In genomic region chr2:172346034-172346929, GRCm38 (mm10) we compare ENCODE assay signal across 8 mouse cellular contexts. TPM values are rescaled to one million over a fixed set of nuclear protein-coding genes. Genes with fewer than 3 reads are reported as not detected.
DNase-seq lines count a peak whose midpoint lies in the region; ATAC-seq and TF ChIP-seq lines count a peak whose summit lies in the region.

No protein-coding gene starts in this region.

- peak overlapping the region; percentile 64 to 70 for H3K4me3 ChIP-seq in MEL (ENCODE audit: control insufficient read depth in 1 of 2, insufficient read depth in 1 of 2, low read depth in 2 of 2, low read length in 2 of 2)
- H3K4me3 ChIP-seq in heart, embryonic 10.5 days, result peak overlapping the region; percentile 84
- peak overlapping the region; percentile 86 for H3K4me3 ChIP-seq in lung, embryonic 16.5 days (ENCODE audit: low read length)

- TF ChIP-seq POLR2A in MEL (IDR thresholded peaks at IDR 0.05; ENCODE audit: control insufficient read depth in 1 of 2, insufficient read depth in 1 of 2, low read depth in 1 of 2, low read length in 2 of 2, poor library complexity in 1 of 2), result no peak

- no peaks in the 10 kb centered on the region; the same call in 1 of the 2 replicates for H3K79me2 ChIP-seq in MEL (ENCODE audit: control insufficient read depth, insufficient read depth, low read length, poor library complexity)

- peaks cover 10 to 31% of the 10 kb centered on the region in 2 experiments for H3K4me1 ChIP-seq in MEL (ENCODE audit: control insufficient read depth in 1 of 2, insufficient read depth in 2 of 2, low read length in 2 of 2)
- H3K4me1 ChIP-seq in heart, embryonic 10.5 days, result peaks cover 52% of the 10 kb centered on the region
- H3K4me1 ChIP-seq in lung, embryonic 16.5 days (replicated peaks; ENCODE audit: control insufficient read depth, insufficient read depth, low read length), result peaks cover 37% of the 10 kb centered on the region

- no peaks in the 10 kb centered on the region for H3K27me3 ChIP-seq in MEL (ENCODE audit: control insufficient read depth in 1 of 2, insufficient read depth in 2 of 2, low read length in 2 of 2)
- H3K27me3 ChIP-seq in heart, embryonic 10.5 days (ENCODE audit: insufficient read depth, poor library complexity, severe bottlenecking), result no peaks in the 10 kb centered on the region
- H3K27me3 ChIP-seq in lung, embryonic 16.5 days (ENCODE audit: control insufficient read depth, insufficient read depth, low read depth, low read length), result no peaks in the 10 kb centered on the region

- WGBS in heart, embryonic 10.5 days, result 7% methylated on average over 31 of the region's 31 CpGs
- WGBS in lung, embryonic 16.5 days, result 6% methylated on average over 31 of the region's 31 CpGs

- no peak for TF ChIP-seq EP300 in MEL (IDR thresholded peaks at IDR 0.05; ENCODE audit: low read depth in 1 of 2, low read length in 2 of 2)

- H3K27ac ChIP-seq in MEL (ENCODE audit: control insufficient read depth, low read depth, low read length), result peak overlapping the region; percentile 9; the same call in 1 of the 2 replicates
- peak overlapping the region; percentile 86 for H3K27ac ChIP-seq in heart, embryonic 10.5 days
- peak overlapping the region; percentile 81 for H3K27ac ChIP-seq in lung, embryonic 16.5 days (ENCODE audit: low read length)

- peak overlapping the region; percentile 69 for H3K9ac ChIP-seq in MEL (ENCODE audit: control insufficient read depth, low read depth, low read length, poor library complexity, severe bottlenecking)
- H3K9ac ChIP-seq in lung, embryonic 16.5 days (ENCODE audit: low read length), result peak overlapping the region; percentile 85

- TF ChIP-seq RAD21 in MEL (IDR thresholded peaks at IDR 0.05; ENCODE audit: low read depth, low read length), result no peak; the same call in 1 of the 2 replicates

- peaks cover 0 to 24% of the 10 kb centered on the region in 2 experiments; a peak in 2 of 4 replicates for H3K36me3 ChIP-seq in MEL (ENCODE audit: control insufficient read depth in 1 of 2, insufficient read depth in 2 of 2, low read length in 2 of 2)
- H3K36me3 ChIP-seq in heart, embryonic 10.5 days, result no peaks in the 10 kb centered on the region
- no peaks in the 10 kb centered on the region for H3K36me3 ChIP-seq in lung, embryonic 16.5 days (ENCODE audit: control insufficient read depth, insufficient read depth, low read length)

- TF ChIP-seq CTCF in MEL (IDR thresholded peaks at IDR 0.05 in 2 of 3, conservative IDR thresholded peaks at IDR 0.05 in 1 of 3; ENCODE audit: control insufficient read depth in 1 of 3, insufficient read depth in 1 of 3, low read depth in 2 of 3, low read length in 3 of 3, poor library complexity in 1 of 3, severe bottlenecking in 1 of 3), result no peak

- H3K4me2 ChIP-seq in lung, embryonic 16.5 days (ENCODE audit: low read depth, low read length), result peak overlapping the region; percentile 98

- H3K9me3 ChIP-seq in MEL (replicated peaks; ENCODE audit: insufficient read depth, low read length), result no peaks in the 10 kb centered on the region
- 0 out of 2 replicates have a peak, but pooled peaks cover 3% of the 10 kb centered on the region for H3K9me3 ChIP-seq in heart, embryonic 10.5 days
- H3K9me3 ChIP-seq in lung, embryonic 16.5 days (ENCODE audit: control insufficient read depth, low read length), result no peaks in the 10 kb centered on the region

- 0 out of 2 replicates have a peak, but pooled peaks have one; percentile 5 for ATAC-seq in lung, embryonic 16.5 days (ENCODE audit: low read depth)

- peak; percentile 40 for DNase-seq in 3T3-L1 (ENCODE audit: low read depth, low spot score)
- DNase-seq in MEL (ENCODE audit: low read depth, low spot score), result peak; percentile 68
- peak; percentile 66 for DNase-seq in cerebellum, postnatal 10 days
- no peak for DNase-seq in heart, embryonic 10.5 days (ENCODE audit: low spot score)
- peak; percentile 51 for DNase-seq in kidney, adult 9 months
- peak; percentile 18 for DNase-seq in right cerebral cortex, adult 18-20 months
- no peak for DNase-seq in layer of hippocampus, postnatal 25 days (ENCODE audit: extremely low spot score in 1 of 2, low spot score in 1 of 2)

TF ChIP-seq in MEL, 35 proteins besides CTCF, POLR2A, EP300 and RAD21:
- TF ChIP-seq ZNF384 (IDR thresholded peaks at IDR 0.05; ENCODE audit: low read depth, low read length) (peak; percentile 92), POLR2AphosphoS5 (IDR thresholded peaks at IDR 0.05; ENCODE audit: borderline replicate concordance, low read depth, low read length) (no peak)

RNA-seq across cellular contexts. Expression of gene Fam210b, which starts 0.9 kb away (rescaled TPM):
- total RNA-seq in MEL (2012; rRNA removed), result 2.7 and 3.5 TPM in 2 replicates
- polyA plus RNA-seq in MEL (2012; ENCODE audit: insufficient read depth in 1 of 2, insufficient read length in 2 of 2, low read depth in 1 of 2, low replicate concordance in 2 of 2, missing spikeins in 1 of 2), result 10 to 100 TPM in 1 of 2 experiments, not detected in 1; 11.4 TPM
- polyA plus RNA-seq in heart, embryonic 10.5 days (2016; fragmentation: Nextera tagmentation; extraction: Ambion mirVana), result 23.3 and 24.9 TPM in 2 replicates
- 38.8 and 40.8 TPM in 2 replicates for polyA plus RNA-seq in lung, embryonic 16.5 days (2015; fragmentation: Nextera tagmentation; extraction: Ambion mirVana)
- total RNA-seq in layer of hippocampus, postnatal 25 days (2021), result 10 to 100 TPM; 25.9 to 27.7 TPM

RNA-seq across cellular contexts. Expression of gene Aurka, which starts 24.1 kb away (rescaled TPM):
- total RNA-seq in MEL (2012; rRNA removed), result 110 and 127 TPM in 2 replicates
- 100 to 1,000 TPM; 150 to 236 TPM for polyA plus RNA-seq in MEL (2012; ENCODE audit: insufficient read depth in 1 of 2, insufficient read length in 2 of 2, low read depth in 1 of 2, low replicate concordance in 2 of 2, missing spikeins in 1 of 2)
- 138 and 163 TPM in 2 replicates for polyA plus RNA-seq in heart, embryonic 10.5 days (2016; fragmentation: Nextera tagmentation; extraction: Ambion mirVana)
- 124 and 131 TPM in 2 replicates for polyA plus RNA-seq in lung, embryonic 16.5 days (2015; fragmentation: Nextera tagmentation; extraction: Ambion mirVana)
- total RNA-seq in layer of hippocampus, postnatal 25 days (2021), result 1 to 10 TPM; 1.9 to 2.2 TPM

RNA-seq across cellular contexts. Expression of gene Cstf1, which starts 24.2 kb away (rescaled TPM):
- 63.3 and 77.4 TPM in 2 replicates for total RNA-seq in MEL (2012; rRNA removed)
- 100 to 1,000 TPM in 1 of 2 experiments, 10 to 100 TPM in 1; 66.9 to 105 TPM for polyA plus RNA-seq in MEL (2012; ENCODE audit: insufficient read depth in 1 of 2, insufficient read length in 2 of 2, low read depth in 1 of 2, low replicate concordance in 2 of 2, missing spikeins in 1 of 2)
- polyA plus RNA-seq in heart, embryonic 10.5 days (2016; fragmentation: Nextera tagmentation; extraction: Ambion mirVana), result 44.1 and 48.3 TPM in 2 replicates
- 34.7 and 37.5 TPM in 2 replicates for polyA plus RNA-seq in lung, embryonic 16.5 days (2015; fragmentation: Nextera tagmentation; extraction: Ambion mirVana)
- 10 to 100 TPM; 22.8 to 25.9 TPM for total RNA-seq in layer of hippocampus, postnatal 25 days (2021)

RNA-seq across cellular contexts. Expression of gene Cass4, which starts 47.3 kb away (rescaled TPM):
- total RNA-seq in MEL (2012; rRNA removed), result 0.35 and 0.49 TPM in 2 replicates
- polyA plus RNA-seq in MEL (2012; ENCODE audit: insufficient read depth in 1 of 2, insufficient read length in 2 of 2, low read depth in 1 of 2, low replicate concordance in 2 of 2, missing spikeins in 1 of 2), result 1 to 10 TPM in 1 of 2 experiments, not detected in 1; 5.5 TPM
- 0.20 and 0.30 TPM in 2 replicates for polyA plus RNA-seq in heart, embryonic 10.5 days (2016; fragmentation: Nextera tagmentation; extraction: Ambion mirVana)
- 9.0 and 11.8 TPM in 2 replicates for polyA plus RNA-seq in lung, embryonic 16.5 days (2015; fragmentation: Nextera tagmentation; extraction: Ambion mirVana)
- under 1 TPM; 0.26 to 0.49 TPM for total RNA-seq in layer of hippocampus, postnatal 25 days (2021)

Comparison
In these comparisons a context has a peak if more than half of its experiments do, and no peak if none do; other contexts are left out.
1. DNase-seq: peak in 3T3-L1 (single experiment), MEL (single experiment), cerebellum, postnatal 10 days (2 of 2), kidney, adult 9 months (single experiment) and right cerebral cortex, adult 18-20 months (single experiment); none in heart, embryonic 10.5 days (single experiment) and layer of hippocampus, postnatal 25 days (0 of 2).
2. H3K27ac ChIP-seq: peak in every context shown above with its lines; median percentile 86 in heart, embryonic 10.5 days; 81 in lung, embryonic 16.5 days; 9 in MEL.
3. Peak in every context shown above with its lines, with median percentiles within 50 percentile points of each other: H3K4me3 ChIP-seq.